ENCODE assay signal across 20 mouse cellular contexts in the genomic region with DNA sequence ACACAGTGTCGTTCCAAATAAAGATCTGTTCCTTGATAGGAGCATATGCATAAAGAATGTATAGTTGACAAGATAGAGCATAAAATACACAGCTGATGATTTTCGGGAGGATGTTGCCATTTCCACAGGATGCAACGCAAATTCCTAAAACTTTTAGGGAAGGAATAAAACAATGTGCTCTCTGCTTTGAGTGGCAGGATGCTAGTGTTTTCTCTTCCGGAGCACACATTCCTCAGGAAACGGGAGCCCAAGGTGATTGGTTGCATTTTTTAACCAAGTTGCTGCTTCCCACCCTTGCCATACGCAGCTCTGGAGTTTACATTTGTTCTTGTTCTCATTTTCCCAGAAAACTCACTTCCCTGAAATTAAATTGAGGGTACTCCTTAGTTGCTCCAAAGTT.
"Had no signal": no experiment of that assay in that cellular context is flagged by ENCODE, and none has a peak within 500 bp of the region (broad histone marks: within the 10 kb centered on the region; RNA-seq: fewer than 3 reads in every experiment).

No protein-coding gene starts in this region.

- H3K4me3 ChIP-seq: intestine, embryonic 15.5 days; layer of hippocampus, adult 2 months; left cerebral cortex, adult 2 months; liver, embryonic 13.5 days; megakaryocyte, embryonic 14.5 days; midbrain, embryonic 10.5 days; midbrain, embryonic 13.5 days; myocyte; neural tube, embryonic 13.5 days had no signal

- H3K27me3 ChIP-seq: intestine, embryonic 15.5 days; liver, embryonic 13.5 days; megakaryocyte, embryonic 14.5 days; midbrain, embryonic 13.5 days; neural tube, embryonic 13.5 days had no signal

- DNase-seq: kidney, adult 18-20 months; kidney, adult 9 months; kidney, postnatal 25 days; layer of hippocampus, adult 9-11 months; liver, embryonic 13.5 days; retina, postnatal 1 day; right cerebral cortex, postnatal 25 days; spleen, adult 18-20 months; thymus, adult 2 months; thymus, postnatal 14 days; thymus, postnatal 4 days had no signal

- ATAC-seq: intestine, embryonic 15.5 days; midbrain, embryonic 13.5 days; midbrain, embryonic 16.5 days had no signal

- H3K4me1 ChIP-seq: intestine, embryonic 15.5 days; liver, embryonic 13.5 days; megakaryocyte, embryonic 14.5 days; midbrain, embryonic 10.5 days; midbrain, embryonic 13.5 days; neural tube, embryonic 13.5 days had no signal

- H3K4me2 ChIP-seq: intestine, embryonic 15.5 days; liver, embryonic 13.5 days; midbrain, embryonic 13.5 days; neural tube, embryonic 13.5 days had no signal

- H3K27ac ChIP-seq: intestine, embryonic 15.5 days; layer of hippocampus, adult 2 months; left cerebral cortex, adult 2 months; liver, embryonic 13.5 days; midbrain, embryonic 10.5 days; midbrain, embryonic 13.5 days; neural tube, embryonic 13.5 days had no signal

- H3K9me3 ChIP-seq: intestine, embryonic 15.5 days; liver, embryonic 13.5 days; midbrain, embryonic 10.5 days; midbrain, embryonic 13.5 days; neural tube, embryonic 13.5 days had no signal

- H3K9ac ChIP-seq: intestine, embryonic 15.5 days; liver, embryonic 13.5 days; midbrain, embryonic 13.5 days; neural tube, embryonic 13.5 days had no signal

- H3K36me3 ChIP-seq: intestine, embryonic 15.5 days; liver, embryonic 13.5 days; midbrain, embryonic 10.5 days; midbrain, embryonic 13.5 days; neural tube, embryonic 13.5 days had no signal
